Mouse (Mus musculus): ENCODE measurements around the gene Lrpprc.

DNA sequence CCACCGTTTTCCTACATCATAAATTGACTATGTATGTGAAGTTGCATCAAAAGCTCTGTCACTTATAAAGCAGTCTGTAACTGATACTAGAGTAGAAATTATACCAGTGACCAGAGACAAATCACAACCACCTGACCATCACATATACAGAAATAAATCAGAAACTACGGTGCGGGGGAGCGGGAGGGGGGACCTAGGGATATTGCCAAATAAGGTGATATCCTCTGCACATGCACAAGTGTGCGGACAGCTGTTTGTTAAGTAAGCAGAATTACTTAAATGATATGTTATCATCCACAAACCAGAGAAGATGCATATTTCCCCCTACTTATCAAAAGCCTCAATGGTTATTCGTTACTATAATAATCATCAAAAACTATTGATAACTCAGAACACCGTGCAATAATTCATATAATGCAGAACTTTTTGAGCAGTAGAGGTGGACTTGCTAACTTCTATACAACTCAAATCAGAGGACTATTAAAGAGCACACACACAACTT, 12.1 kb downstream of the Lrpprc start:
- TF ChIP-seq MYOG (IDR thresholded peaks at IDR 0.05; ENCODE audit: control insufficient read depth, extremely low read depth, insufficient read length) (no peak), CTCF (IDR thresholded peaks at IDR 0.05; ENCODE audit: control insufficient read depth, insufficient read depth, insufficient read length) (no peak), MAX (IDR thresholded peaks at IDR 0.05) (no peak), USF1 (IDR thresholded peaks at IDR 0.05; ENCODE audit: low read depth) (no peak), CEBPB (IDR thresholded peaks at IDR 0.05; ENCODE audit: low read depth) (no peak), MYOD1 (IDR thresholded peaks at IDR 0.05; ENCODE audit: control insufficient read depth, insufficient read length, low read depth) (no peak)

Data from C2C12 (cell line).